Comparison of ENCODE assay signal across 9 mouse cellular contexts in genomic region chr11:115427482-115428331, GRCm38 (mm10). TPM values are rescaled to one million over a fixed set of nuclear protein-coding genes. Genes with fewer than 3 reads are reported as not detected.
DNase-seq lines count a peak whose midpoint lies in the region; ATAC-seq and TF ChIP-seq lines count a peak whose summit lies in the region.
"Had no signal": no experiment of that assay in that cellular context is flagged by ENCODE, and none has a peak within 500 bp of the region (broad histone marks: within the 10 kb centered on the region; RNA-seq: fewer than 3 reads in every experiment).

No protein-coding gene starts in this region.

- H3K27ac ChIP-seq in ES-E14 (ENCODE audit: insufficient read depth, low read depth, low read length, poor library complexity, severe bottlenecking), result no peak overlapping the region
- peak overlapping the region; percentile 56 for H3K27ac ChIP-seq in forebrain, embryonic 12.5 days
- peak overlapping the region; percentile 75 for H3K27ac ChIP-seq in heart, postnatal 0 days (ENCODE audit: low read depth)
- H3K27ac ChIP-seq in liver, embryonic 16.5 days (ENCODE audit: low read length), result no peak overlapping the region
- peak overlapping the region; percentile 11; the same call in 1 of the 2 replicates for H3K27ac ChIP-seq in neural tube, embryonic 13.5 days (replicated peaks)

- TF ChIP-seq EP300 in heart, postnatal 0 days (IDR thresholded peaks at IDR 0.05; ENCODE audit: low read depth), result no peak

- WGBS in forebrain, embryonic 12.5 days, result 30% methylated on average over 20 of the region's 20 CpGs
- 29% methylated on average over 20 of the region's 20 CpGs for WGBS in heart, postnatal 0 days
- WGBS in liver, embryonic 16.5 days (ENCODE audit: insufficient replicate concordance), result 42% methylated on average over 20 of the region's 20 CpGs
- WGBS in neural tube, embryonic 13.5 days, result 35% methylated on average over 20 of the region's 20 CpGs

- H3K4me1 ChIP-seq in ES-E14 (ENCODE audit: control insufficient read depth in 2 of 2, insufficient read depth in 2 of 2, low read length in 2 of 2, poor library complexity in 1 of 2), result peaks cover 4% of the 10 kb centered on the region in 2 experiments; a peak in 2 of 4 replicates
- peaks cover 12% of the 10 kb centered on the region for H3K4me1 ChIP-seq in forebrain, embryonic 12.5 days
- no peaks in the 10 kb centered on the region for H3K4me1 ChIP-seq in heart, postnatal 0 days (ENCODE audit: control insufficient read depth, insufficient read depth)
- peaks cover 2% of the 10 kb centered on the region for H3K4me1 ChIP-seq in liver, embryonic 16.5 days (ENCODE audit: control insufficient read depth, low read depth, low read length)
- H3K4me1 ChIP-seq in neural tube, embryonic 13.5 days (replicated peaks), result peaks cover 17% of the 10 kb centered on the region; the same call in 1 of the 2 replicates

- in situ Hi-C loops in ES-E14 (cut with MboI; ENCODE audit: low sequenced_read_pairs in 2 of 2, unreplicated experiment in 2 of 2), result no loop called here

- H3K36me3 ChIP-seq in ES-E14 (ENCODE audit: control insufficient read depth, insufficient read depth, low read length, poor library complexity, severe bottlenecking), result peaks cover 24% of the 10 kb centered on the region; the same call in 1 of the 2 replicates
- peaks cover 79% of the 10 kb centered on the region for H3K36me3 ChIP-seq in forebrain, embryonic 12.5 days (replicated peaks)
- H3K36me3 ChIP-seq in heart, postnatal 0 days (replicated peaks; ENCODE audit: control insufficient read depth, insufficient read depth, low read length), result peaks cover 73% of the 10 kb centered on the region
- no peaks in the 10 kb centered on the region; the same call in 1 of the 2 replicates for H3K36me3 ChIP-seq in liver, embryonic 16.5 days (ENCODE audit: control insufficient read depth, insufficient read depth)
- peaks cover 89% of the 10 kb centered on the region for H3K36me3 ChIP-seq in neural tube, embryonic 13.5 days

- H3K4me2 ChIP-seq in forebrain, embryonic 12.5 days, result peak overlapping the region; percentile 34; the same call in 1 of the 2 replicates
- peak overlapping the region; percentile 14; the same call in 1 of the 2 replicates for H3K4me2 ChIP-seq in heart, postnatal 0 days (ENCODE audit: low read depth, low read length)
- no peak overlapping the region for H3K4me2 ChIP-seq in liver, embryonic 16.5 days (ENCODE audit: low read depth, low read length)
- H3K4me2 ChIP-seq in neural tube, embryonic 13.5 days, result peak overlapping the region; percentile 31

- H3K9ac ChIP-seq in ES-E14 (ENCODE audit: insufficient read depth, low read depth, low read length, poor library complexity, severe bottlenecking), result peak overlapping the region; percentile 49; the same call in 1 of the 2 replicates
- no peak overlapping the region for H3K9ac ChIP-seq in forebrain, embryonic 12.5 days
- no peak overlapping the region; the same call in 1 of the 2 replicates for H3K9ac ChIP-seq in heart, postnatal 0 days (replicated peaks; ENCODE audit: low read depth, low read length)
- H3K9ac ChIP-seq in liver, embryonic 16.5 days (ENCODE audit: low read depth, low read length), result no peak overlapping the region
- peak overlapping the region; percentile 13; the same call in 1 of the 2 replicates for H3K9ac ChIP-seq in neural tube, embryonic 13.5 days

- no peaks in the 10 kb centered on the region for H3K9me3 ChIP-seq in ES-E14 (ENCODE audit: control insufficient read depth, insufficient read depth, low read depth, low read length)
- H3K9me3 ChIP-seq in forebrain, embryonic 12.5 days, result no peaks in the 10 kb centered on the region
- no peaks in the 10 kb centered on the region for H3K9me3 ChIP-seq in heart, postnatal 0 days (replicated peaks; ENCODE audit: control insufficient read depth, low read length)
- no peaks in the 10 kb centered on the region for H3K9me3 ChIP-seq in liver, embryonic 16.5 days (replicated peaks; ENCODE audit: control insufficient read depth, low read length)
- no peaks in the 10 kb centered on the region for H3K9me3 ChIP-seq in neural tube, embryonic 13.5 days

- ATAC-seq in forebrain, embryonic 12.5 days (ENCODE audit: low FRiP score), result peak; percentile 65
- ATAC-seq in heart, postnatal 0 days (ENCODE audit: insufficient read depth, low read depth), result peak; percentile 87
- peak; percentile 40; the same call in 1 of the 2 replicates for ATAC-seq in liver, embryonic 16.5 days (ENCODE audit: low read depth)
- ATAC-seq in neural tube, embryonic 13.5 days (ENCODE audit: low read depth), result peak; percentile 77

- H3K4me3 ChIP-seq in ES-E14 (ENCODE audit: insufficient read depth in 1 of 2, low read depth in 1 of 2, low read length in 2 of 2, poor library complexity in 1 of 2, severe bottlenecking in 1 of 2), result peak overlapping the region; percentile 39 to 52
- H3K4me3 ChIP-seq in forebrain, embryonic 12.5 days (replicated peaks), result no peak overlapping the region
- H3K4me3 ChIP-seq in heart, postnatal 0 days (ENCODE audit: low read depth, low read length), result peak overlapping the region; percentile 5; the same call in 1 of the 2 replicates
- H3K4me3 ChIP-seq in liver, embryonic 16.5 days (ENCODE audit: low read depth, low read length), result no peak overlapping the region
- H3K4me3 ChIP-seq in neural tube, embryonic 13.5 days, result no peak overlapping the region; the same call in 1 of the 2 replicates

- H3K27me3 ChIP-seq in forebrain, embryonic 12.5 days, result no peaks in the 10 kb centered on the region
- H3K27me3 ChIP-seq in heart, postnatal 0 days (ENCODE audit: control insufficient read depth, insufficient read depth, low read length), result no peaks in the 10 kb centered on the region
- H3K27me3 ChIP-seq in liver, embryonic 16.5 days (ENCODE audit: control insufficient read depth, insufficient read depth, low read depth, low read length), result no peaks in the 10 kb centered on the region
- H3K27me3 ChIP-seq in neural tube, embryonic 13.5 days, result no peaks in the 10 kb centered on the region

- peak; percentile 88 for TF ChIP-seq CTCF in heart, postnatal 0 days (IDR thresholded peaks at IDR 0.05; ENCODE audit: low read depth)

- DNase-seq in ES-E14 (ENCODE audit: low read depth, low spot score), result peak; percentile 89
- DNase-seq in c-Kit-positive CD71-positive TER-119-negative erythroid progenitor cells, embryonic 14.5 days (ENCODE audit: low read depth), result peak; percentile 58
- peak; percentile 91 for DNase-seq in heart, postnatal 0 days (ENCODE audit: low spot score)
- peak; percentile 83 for DNase-seq in kidney, postnatal 25 days
- DNase-seq in thymus, postnatal 10 days (ENCODE audit: low spot score in 2 of 2), result peak; percentile 77 to 86

TF ChIP-seq in ES-E14, 5 proteins besides CTCF, POLR2A, EP300 and RAD21:
- TF ChIP-seq HCFC1 (IDR thresholded peaks at IDR 0.05; ENCODE audit: borderline replicate concordance, insufficient read depth, low read length) (peak; percentile 34; the same call in 1 of the 2 replicates), ZNF384 (IDR thresholded peaks at IDR 0.05; ENCODE audit: low read depth, low read length) (no peak), ZC3H11A (IDR thresholded peaks at IDR 0.05; ENCODE audit: borderline replicate concordance, low read depth, low read length) (no peak; the same call in 1 of the 2 replicates), MAFK (IDR thresholded peaks at IDR 0.05; ENCODE audit: insufficient read depth, low read depth, low read length) (no peak), CHD2 (IDR thresholded peaks at IDR 0.05; ENCODE audit: low read depth, low read length) (no peak)

RNA-seq across cellular contexts. Expression of gene Kctd2, which starts 7.8 kb away (rescaled TPM):
- total RNA-seq in ES-E14 (2012; rRNA removed), result 14.0 and 19.5 TPM in 2 replicates
- 23.9 and 29.8 TPM in 2 replicates for polyA plus RNA-seq in forebrain, embryonic 12.5 days (2016; fragmentation: Nextera tagmentation; extraction: Ambion mirVana)
- 8.3 and 8.4 TPM in 2 replicates for total RNA-seq in heart, postnatal 0 days (2014; rRNA removed; ENCODE audit: low replicate concordance)
- 15.1 and 15.6 TPM in 2 replicates for polyA plus RNA-seq in heart, postnatal 0 days (2015; fragmentation: Nextera tagmentation; extraction: Ambion mirVana)
- polyA plus RNA-seq in liver, embryonic 16.5 days (2015; fragmentation: Nextera tagmentation; extraction: Ambion mirVana), result 0.70 and 1.0 TPM in 2 replicates
- 22.9 and 23.5 TPM in 2 replicates for polyA plus RNA-seq in neural tube, embryonic 13.5 days (2015; fragmentation: Nextera tagmentation; extraction: Ambion mirVana)

RNA-seq across cellular contexts. Expression of gene Atp5h, which starts 7.9 kb away (rescaled TPM):
- total RNA-seq in ES-E14 (2012; rRNA removed), result 275 and 342 TPM in 2 replicates
- polyA plus RNA-seq in forebrain, embryonic 12.5 days (2016; fragmentation: Nextera tagmentation; extraction: Ambion mirVana), result 843 and 857 TPM in 2 replicates
- 991 and 1,040 TPM in 2 replicates for total RNA-seq in heart, postnatal 0 days (2014; rRNA removed; ENCODE audit: low replicate concordance)
- 4,106 and 4,345 TPM in 2 replicates for polyA plus RNA-seq in heart, postnatal 0 days (2015; fragmentation: Nextera tagmentation; extraction: Ambion mirVana)
- 482 and 528 TPM in 2 replicates for polyA plus RNA-seq in liver, embryonic 16.5 days (2015; fragmentation: Nextera tagmentation; extraction: Ambion mirVana)
- polyA plus RNA-seq in neural tube, embryonic 13.5 days (2015; fragmentation: Nextera tagmentation; extraction: Ambion mirVana), result 920 and 1,025 TPM in 2 replicates

RNA-seq across cellular contexts. Expression of gene Trim80, which starts 12.6 kb away (rescaled TPM):
- total RNA-seq in ES-E14 (2012; rRNA removed), result 0.31 and 0.58 TPM in 2 replicates
- polyA plus RNA-seq in forebrain, embryonic 12.5 days (2016; fragmentation: Nextera tagmentation; extraction: Ambion mirVana), result not detected in 2 replicates
- not detected in 2 replicates for total RNA-seq in heart, postnatal 0 days (2014; rRNA removed; ENCODE audit: low replicate concordance)
- polyA plus RNA-seq in heart, postnatal 0 days (2015; fragmentation: Nextera tagmentation; extraction: Ambion mirVana), result 0.18 and 0.26 TPM in 2 replicates
- 0.84 and 1.1 TPM in 2 replicates for polyA plus RNA-seq in liver, embryonic 16.5 days (2015; fragmentation: Nextera tagmentation; extraction: Ambion mirVana)
- not detected in 2 replicates for polyA plus RNA-seq in neural tube, embryonic 13.5 days (2015; fragmentation: Nextera tagmentation; extraction: Ambion mirVana)

RNA-seq across cellular contexts. Expression of gene Mrpl58, which starts 24.2 kb away (rescaled TPM):
- total RNA-seq in ES-E14 (2012; rRNA removed), result 79.5 and 89.3 TPM in 2 replicates
- 222 and 232 TPM in 2 replicates for polyA plus RNA-seq in forebrain, embryonic 12.5 days (2016; fragmentation: Nextera tagmentation; extraction: Ambion mirVana)
- 107 and 285 TPM in 2 replicates for total RNA-seq in heart, postnatal 0 days (2014; rRNA removed; ENCODE audit: low replicate concordance)
- 224 and 232 TPM in 2 replicates for polyA plus RNA-seq in heart, postnatal 0 days (2015; fragmentation: Nextera tagmentation; extraction: Ambion mirVana)
- polyA plus RNA-seq in liver, embryonic 16.5 days (2015; fragmentation: Nextera tagmentation; extraction: Ambion mirVana), result 68.8 and 71.7 TPM in 2 replicates
- 182 and 203 TPM in 2 replicates for polyA plus RNA-seq in neural tube, embryonic 13.5 days (2015; fragmentation: Nextera tagmentation; extraction: Ambion mirVana)

RNA-seq across cellular contexts. Expression of gene Slc16a5, which starts 34.6 kb away (rescaled TPM):
- total RNA-seq in ES-E14 (2012; rRNA removed), result 1.1 and 1.6 TPM in 2 replicates
- polyA plus RNA-seq in forebrain, embryonic 12.5 days (2016; fragmentation: Nextera tagmentation; extraction: Ambion mirVana), result not detected in 2 replicates
- 0.99 and 3.8 TPM in 2 replicates for total RNA-seq in heart, postnatal 0 days (2014; rRNA removed; ENCODE audit: low replicate concordance)
- polyA plus RNA-seq in heart, postnatal 0 days (2015; fragmentation: Nextera tagmentation; extraction: Ambion mirVana), result 0.11 and 0.15 TPM in 2 replicates
- polyA plus RNA-seq in liver, embryonic 16.5 days (2015; fragmentation: Nextera tagmentation; extraction: Ambion mirVana), result 0.21 and 0.51 TPM in 2 replicates
- polyA plus RNA-seq in neural tube, embryonic 13.5 days (2015; fragmentation: Nextera tagmentation; extraction: Ambion mirVana), result 0.20 TPM in 1 of 2 replicates, not detected in the other
- total RNA-seq: left cerebral cortex, adult 8-10 months had no signal

Comparison
In these comparisons a context has a peak if more than half of its experiments do, and no peak if none do; other contexts are left out.
1. H3K27ac ChIP-seq: peak in forebrain, embryonic 12.5 days (single experiment), heart, postnatal 0 days (single experiment) and neural tube, embryonic 13.5 days (single experiment); none in ES-E14 (single experiment) and liver, embryonic 16.5 days (single experiment).
2. H3K4me3 ChIP-seq: peak in ES-E14 (2 of 2) and heart, postnatal 0 days (single experiment); none in forebrain, embryonic 12.5 days (single experiment), liver, embryonic 16.5 days (single experiment) and neural tube, embryonic 13.5 days (single experiment).
3. H3K9ac ChIP-seq: peak in ES-E14 (single experiment) and neural tube, embryonic 13.5 days (single experiment); none in forebrain, embryonic 12.5 days (single experiment), heart, postnatal 0 days (single experiment) and liver, embryonic 16.5 days (single experiment).
4. Peak in every context shown above with its lines, with median percentiles within 50 percentile points of each other: DNase-seq and ATAC-seq.